Mouse (Mus musculus) cortical plate, adult 2 months (tissue): ENCODE data around the gene Armc6. TPM values are rescaled to one million over a fixed set of nuclear protein-coding genes. Genes with fewer than 3 reads are reported as not detected.
A peak's percentile ranks its signal among the peaks of the same experiment; 100 is the strongest.
"Not testable (repeated sequence)": the region's sequence is repeated elsewhere in the genome, so short reads cannot be mapped to it uniquely, and the experiment has no call there.

Experiments
- H3K27ac ChIP-seq: fragments of 200-500 bp; 2 replicates; pipeline ENCODE4 v1.5.1; 2012; ENCODE audit warnings: low read length, control low read depth, inconsistent platforms; ENCODE audit not compliant: insufficient read depth
- H3K4me1 ChIP-seq: fragments of 200-500 bp; 2 replicates; pipeline ENCODE4 v1.6.1; 2011; ENCODE audit warnings: low read length; ENCODE audit not compliant: control insufficient read depth, insufficient read depth
- H3K4me3 ChIP-seq: fragments of 200-500 bp; 2 replicates; pipeline ENCODE4 v1.5.1; 2011; ENCODE audit warnings: mild to moderate bottlenecking, low read length, control low read depth; ENCODE audit not compliant: insufficient read depth
- CTCF ChIP-seq: fragments of 200-500 bp; IDR thresholded peaks from 2 replicates; pipeline ENCODE4 v1.5.1; 2011; ENCODE audit warnings: mild to moderate bottlenecking, control low read depth, low read length; ENCODE audit not compliant: insufficient read depth; ENCODE audit errors: extremely low read depth
- POLR2A ChIP-seq: fragments of 200-500 bp; IDR thresholded peaks from 2 replicates; pipeline ENCODE4 v1.6.1; 2011; ENCODE audit warnings: mild to moderate bottlenecking, low read length, control low read depth; ENCODE audit not compliant: insufficient read depth; ENCODE audit errors: extremely low read depth
- polyA plus RNA-seq: library from polyadenylated mRNA; depleted of rRNA; stranded (reverse); fragments of >200 nt; gene quantifications from 2 replicates; pipeline ENCODE4 v1.2.3, GENCODE M21; 2012

The Armc6 gene
- polyA plus RNA-seq, 1 experiment = 55.9 TPM

DNA sequence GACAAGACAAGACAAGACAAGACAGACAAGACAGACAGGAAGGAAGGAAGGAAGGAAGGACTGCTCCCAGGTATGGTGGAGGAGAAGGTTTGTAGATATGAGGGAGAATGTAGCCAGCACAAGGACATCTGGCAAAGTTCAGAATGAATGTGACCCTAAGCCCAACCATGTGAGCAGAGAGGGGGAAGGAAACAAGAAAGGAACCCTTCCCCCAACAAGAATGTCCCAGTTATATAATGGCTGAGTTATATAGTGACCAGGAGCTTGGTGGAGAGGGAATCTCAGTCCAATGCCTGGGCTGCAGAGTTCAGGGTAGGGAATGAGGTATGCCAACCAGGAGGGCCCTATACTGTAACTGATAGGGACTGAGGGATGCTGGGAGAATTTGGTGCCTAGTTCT lies 16.8 kb downstream of the Armc6 start:
- no peak overlapping the region for H3K27ac ChIP-seq

DNA sequence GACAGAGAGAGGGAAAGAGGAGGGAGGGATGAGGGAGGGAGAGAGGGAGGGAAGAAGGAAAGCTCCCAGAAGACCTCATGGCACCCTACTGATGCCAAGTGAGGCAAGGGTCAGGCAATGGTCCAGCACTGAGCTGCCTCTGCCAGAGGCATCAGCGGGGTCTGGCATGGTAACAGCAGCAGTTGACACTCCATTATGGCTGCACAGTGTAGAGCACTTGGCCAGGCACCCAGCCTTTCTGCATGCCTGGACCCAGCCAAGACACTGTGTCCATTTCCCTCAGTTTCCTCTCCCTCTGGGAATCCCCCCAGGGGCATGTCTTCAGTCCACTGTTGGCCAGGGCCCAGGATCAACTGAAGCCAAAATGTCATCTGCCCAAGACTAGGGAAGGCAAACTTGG lies 17.7 kb downstream of the Armc6 start:
- H3K27ac ChIP-seq = no peak overlapping the region
- H3K4me3 ChIP-seq = no peak overlapping the region
- TF ChIP-seq CTCF = no peak
- H3K4me1 ChIP-seq = no peaks in the 10 kb centered on the region

More for the DNA sequence above, 16.8 kb downstream of the Armc6 start:
- H3K4me3 ChIP-seq = no peak overlapping the region
- TF ChIP-seq POLR2A = no peak
- TF ChIP-seq CTCF = no peak
- no peaks in the 10 kb centered on the region for H3K4me1 ChIP-seq

GRCm38 (mm10) chr8:70216161-70216560 lies 18.1 kb downstream of the Armc6 start:
- H3K27ac ChIP-seq, H3K4me1 ChIP-seq, H3K4me3 ChIP-seq: not testable (repeated sequence)

- TF ChIP-seq POLR2A (no peak), CTCF (no peak)
- no peak overlapping the region for H3K4me3 ChIP-seq
- no peak overlapping the region for H3K27ac ChIP-seq
- peaks cover 2% of the 10 kb centered on the region; the same call in 1 of the 2 replicates for H3K4me1 ChIP-seq
Measured at GRCm38 (mm10) chr8:70215092-70215491, 19.2 kb downstream of the Armc6 start.

GRCm38 (mm10) chr8:70214411-70214810 lies 19.9 kb downstream of the Armc6 start:
- no peak overlapping the region for H3K4me3 ChIP-seq
- no peak for TF ChIP-seq POLR2A
- no peak for TF ChIP-seq CTCF
- no peak overlapping the region for H3K27ac ChIP-seq
- H3K4me1 ChIP-seq = peaks cover 4% of the 10 kb centered on the region; the same call in 1 of the 2 replicates

DNA sequence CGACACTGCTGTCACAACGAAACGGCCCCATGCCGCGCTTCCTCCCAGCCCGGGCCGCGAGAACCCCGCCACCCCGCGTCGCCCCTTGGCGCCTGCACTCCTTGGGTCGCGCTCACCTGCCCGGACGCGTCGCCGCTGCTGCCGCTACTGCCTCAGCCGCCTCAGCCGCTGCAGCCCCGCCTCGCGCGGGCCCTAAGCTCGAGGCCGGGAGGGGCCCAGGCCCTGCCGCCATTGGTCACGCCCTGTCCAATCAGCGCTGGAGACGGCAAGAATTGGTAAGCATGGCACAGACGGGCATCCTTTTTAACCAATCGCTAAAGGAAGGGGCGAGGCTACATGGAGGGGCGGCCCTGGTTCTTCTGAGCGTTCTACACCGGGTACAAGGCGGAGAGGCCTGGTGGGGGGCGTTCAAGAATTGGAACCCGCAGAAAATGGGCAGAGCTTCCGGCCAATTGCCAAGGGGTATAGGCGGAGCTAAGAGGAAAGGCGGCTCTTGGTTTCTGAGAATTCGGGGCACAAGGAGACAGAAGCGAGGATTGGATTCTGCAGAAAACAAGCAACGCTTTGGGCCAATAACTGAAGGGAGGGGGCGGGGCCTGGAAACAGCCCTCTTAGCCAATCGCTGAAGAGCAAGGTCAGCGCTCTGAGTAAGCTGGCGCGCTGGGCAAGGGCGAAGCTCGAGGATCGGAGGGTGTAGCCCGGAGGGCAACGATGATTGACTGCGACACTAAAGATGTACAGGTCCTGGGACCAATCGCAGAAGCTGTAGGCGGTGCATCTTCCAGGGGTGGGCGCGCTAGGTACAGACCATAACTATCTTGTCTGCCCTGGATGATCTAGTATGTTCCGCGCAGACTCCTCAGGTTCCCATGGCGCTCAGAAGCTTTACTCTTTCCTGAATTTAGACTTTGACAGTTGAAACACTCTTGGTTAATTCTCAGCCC lies 21.9 kb downstream of the Armc6 start, which contains the start of gene Slc25a42:
Gene Slc25a42 (minus strand): TSS at position 194 of the 944 bp plus-strand sequence.
- H3K4me3 ChIP-seq = peak within 1 kb of the TSS; percentile 95
- TF ChIP-seq POLR2A (peak; percentile 90), CTCF (no peak)
- peaks cover 4% of the 10 kb centered on the region; the same call in 1 of the 2 replicates for H3K4me1 ChIP-seq
- peak within 1 kb of the TSS; percentile 53 for H3K27ac ChIP-seq

DNA sequence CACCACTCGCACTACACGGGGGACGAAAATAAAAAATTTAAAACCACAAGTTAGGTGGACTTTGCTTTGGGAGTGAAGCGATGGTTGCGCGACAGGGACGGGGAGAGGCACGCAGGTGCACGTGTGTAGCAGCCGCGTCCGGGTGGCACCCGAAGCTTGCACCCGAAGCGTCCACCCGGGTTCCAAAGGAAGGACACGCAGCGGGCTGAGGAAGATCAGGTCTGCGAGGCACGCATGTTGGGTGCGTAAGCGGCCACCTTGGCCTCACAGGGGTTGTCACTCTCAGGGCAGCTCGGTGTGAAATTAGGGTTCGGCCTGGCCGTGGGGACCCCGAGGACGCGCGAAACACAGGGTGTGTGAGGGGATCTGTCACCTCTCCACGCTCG lies 22.5 kb downstream of the Armc6 start:
- peak overlapping the region; percentile 95 for H3K4me3 ChIP-seq
- peaks cover 4% of the 10 kb centered on the region; the same call in 1 of the 2 replicates for H3K4me1 ChIP-seq
- no peak for TF ChIP-seq POLR2A
- TF ChIP-seq CTCF = no peak
- H3K27ac ChIP-seq = peak overlapping the region; percentile 14; the same call in 1 of the 2 replicates

DNA sequence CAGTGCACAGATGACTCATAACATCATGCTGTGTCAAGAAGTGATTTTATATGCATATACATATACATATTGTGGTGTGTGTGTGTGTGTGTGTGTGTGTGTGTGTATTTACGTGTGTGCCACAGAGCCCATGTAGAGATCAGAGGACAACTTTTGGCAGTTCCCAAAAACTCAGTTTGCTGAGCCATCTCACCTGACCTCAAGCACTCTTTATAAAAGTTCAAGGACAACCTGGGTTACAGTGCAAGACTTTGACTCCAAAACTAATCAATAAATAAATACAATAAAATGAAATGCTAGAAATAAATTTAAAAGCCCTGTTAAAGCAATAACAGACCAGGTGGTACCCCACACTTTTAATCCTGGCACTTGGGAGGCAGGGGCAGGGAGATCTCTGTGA lies 23.0 kb downstream of the Armc6 start:
- Histone ChIP-seq H3K4me3 (peak overlapping the region; percentile 95), H3K4me1 (peaks cover 4% of the 10 kb centered on the region; the same call in 1 of the 2 replicates), H3K27ac (no peak overlapping the region)
- TF ChIP-seq POLR2A = no peak
- no peak for TF ChIP-seq CTCF

- Histone ChIP-seq H3K4me3 (peak overlapping the region; percentile 17), H3K27ac (no peak overlapping the region), H3K4me1 (peaks cover 4% of the 10 kb centered on the region; the same call in 1 of the 2 replicates)
- TF ChIP-seq CTCF (no peak), POLR2A (no peak)
Measured at GRCm38 (mm10) chr8:70210538-70210937, 23.7 kb downstream of the Armc6 start.

- Histone ChIP-seq H3K27ac (no peak overlapping the region), H3K4me3 (no peak overlapping the region), H3K4me1 (peaks cover 4% of the 10 kb centered on the region; the same call in 1 of the 2 replicates)
- no peak for TF ChIP-seq POLR2A
- no peak for TF ChIP-seq CTCF
Measured at GRCm38 (mm10) chr8:70208130-70208529, 26.1 kb downstream of the Armc6 start.
